Mouse (Mus musculus) T-helper 17 cell (primary cell): Measurements from ENCODE around the gene Rpl10.

Source experiments
- in situ Hi-C, 2 experiments: fragments of 300-600 bp; cut with MboI, MseI; formaldehyde crosslinking; loops; 1 replicate in 1 of 2; 2 replicates in 1 of 2; pipeline ENCODE4 v1.15.1; 2025; ENCODE audit warnings: high pct_unique_total_duplicates in 2 of 2

Rpl10 gene

GRCm38 (mm10) chrX:74277916-74278315, 7.3 kb downstream of the Rpl10 start:
- in situ Hi-C loops: no loop called here

DNA sequence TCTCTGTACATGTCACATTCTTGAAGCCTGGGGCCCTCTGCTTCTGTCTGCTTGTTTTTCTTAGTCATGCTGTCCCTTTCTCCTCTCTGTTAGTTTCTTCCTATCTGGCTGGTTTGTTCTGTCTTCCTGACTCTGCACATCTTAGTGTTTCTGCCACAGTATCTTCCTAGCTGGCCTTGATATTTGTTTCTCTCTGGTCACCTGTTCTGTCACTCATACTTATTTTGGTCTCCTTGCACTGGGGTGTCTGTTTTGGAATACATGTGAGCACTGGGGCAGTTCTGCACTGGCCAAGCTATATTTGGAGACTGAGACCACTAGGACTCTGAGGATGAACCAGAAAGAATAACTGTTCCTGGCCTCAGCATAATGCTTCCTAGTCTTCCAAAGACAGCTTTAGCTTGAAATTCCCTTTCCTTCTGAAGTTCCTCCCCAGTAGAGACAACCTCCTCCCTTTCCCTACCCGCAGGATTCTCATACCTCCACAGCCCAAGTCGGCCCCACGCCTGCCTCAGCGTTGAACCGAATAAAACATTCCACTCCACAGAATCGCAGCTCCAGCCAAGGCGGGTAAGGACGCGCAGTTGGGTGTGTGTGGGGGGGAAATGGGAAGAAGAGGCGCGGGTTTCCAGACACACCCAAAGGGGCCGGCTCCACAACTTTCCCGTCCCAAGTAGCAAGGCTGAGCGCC, 10.6 kb downstream of the Rpl10 start:
- in situ Hi-C loops: no loop called here

DNA sequence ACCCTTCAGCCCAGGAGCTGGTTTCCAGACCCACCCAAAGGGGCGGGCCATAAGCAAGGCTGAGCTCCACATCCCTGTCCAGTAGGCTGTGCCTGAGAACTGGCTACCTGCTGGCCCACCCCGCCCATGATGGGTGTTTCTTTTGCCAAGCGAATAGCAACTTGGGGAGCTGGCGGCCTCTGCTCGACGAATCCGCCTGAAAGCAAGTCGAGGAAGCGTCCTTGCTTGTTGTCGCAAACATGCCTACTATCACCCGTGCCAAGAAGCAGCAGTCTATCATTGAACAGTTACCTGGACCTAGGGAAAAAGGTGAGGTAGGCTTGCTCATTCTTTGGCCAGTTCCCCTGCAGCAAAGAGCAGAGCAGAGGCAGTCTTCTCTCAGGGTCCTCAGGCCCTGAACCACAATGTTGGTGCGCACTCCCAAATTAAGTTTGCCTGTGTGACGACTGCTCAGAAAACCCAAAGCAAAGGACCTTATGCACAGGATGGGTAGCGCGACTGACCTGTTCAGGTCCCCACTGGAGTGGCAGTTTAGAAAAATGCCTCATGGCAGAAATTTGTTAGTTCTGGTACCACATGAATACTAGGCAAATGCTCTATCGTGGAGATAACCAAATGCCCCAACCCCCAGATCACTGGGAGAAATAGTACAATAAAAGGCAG, 11.3 kb downstream of the Rpl10 start, which contains the start of the genes Taz and Dnase1l1:
Gene Taz (plus strand): TSS at position 181 of the 663 bp plus-strand sequence.
Gene Dnase1l1 (minus strand): TSS at position 606 of the 663 bp plus-strand sequence.
- in situ Hi-C loops: no loop called here

DNA sequence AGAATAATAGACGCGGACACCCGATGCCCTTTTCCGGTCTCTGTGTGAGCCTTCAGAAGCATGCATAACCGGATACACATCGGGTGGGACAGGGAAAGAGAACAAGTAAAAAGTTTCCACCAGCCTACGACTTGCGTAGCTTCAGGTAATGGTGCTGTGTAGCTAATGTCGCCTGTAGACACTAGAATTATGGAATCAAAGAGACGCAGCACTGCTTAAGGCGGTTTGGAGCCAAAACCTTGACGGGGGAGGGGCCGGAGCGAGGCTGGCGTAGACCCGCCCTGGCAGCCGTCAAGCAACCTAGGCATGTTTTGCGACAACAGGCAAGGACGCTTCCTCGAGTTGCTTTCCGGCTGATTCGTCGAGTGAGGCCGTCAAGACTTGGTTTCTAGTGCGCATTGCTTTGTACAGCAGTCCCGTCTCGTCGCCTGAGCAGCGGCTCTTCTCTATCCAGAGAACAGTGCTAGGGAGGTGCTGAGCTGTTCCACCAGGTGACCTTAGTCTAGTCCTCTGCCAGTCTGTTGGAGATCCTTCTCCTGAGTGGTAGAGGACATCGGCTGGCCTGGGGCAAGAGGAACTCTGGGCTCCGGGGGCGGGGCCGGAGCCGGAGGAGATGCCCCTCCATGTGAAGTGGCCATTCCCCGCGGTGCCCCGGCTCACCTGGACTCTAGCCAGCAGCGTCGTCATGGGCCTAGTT, 11.9 kb downstream of the Rpl10 start:
- in situ Hi-C loops: no loop called here

DNA sequence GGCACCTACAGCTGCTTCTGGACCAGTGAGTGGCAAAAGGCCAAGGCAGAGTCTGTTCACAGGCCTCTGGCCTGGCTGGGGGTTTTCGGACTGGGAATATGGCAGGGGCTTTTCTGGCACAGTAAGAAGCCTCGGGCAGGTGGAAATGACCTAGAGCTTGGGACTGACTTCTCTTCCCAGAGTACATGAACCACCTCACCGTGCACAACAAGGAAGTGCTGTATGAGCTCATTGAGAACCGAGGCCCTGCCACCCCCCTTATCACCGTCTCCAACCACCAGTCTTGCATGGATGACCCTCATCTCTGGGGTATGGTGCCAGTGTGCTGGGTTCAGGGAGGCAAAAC, 12.5 kb downstream of the Rpl10 start:
- in situ Hi-C loops: no loop called here

GRCm38 (mm10) chrX:74293431-74293830, 22.8 kb downstream of the Rpl10 start:
- in situ Hi-C loops: no loop called here

DNA sequence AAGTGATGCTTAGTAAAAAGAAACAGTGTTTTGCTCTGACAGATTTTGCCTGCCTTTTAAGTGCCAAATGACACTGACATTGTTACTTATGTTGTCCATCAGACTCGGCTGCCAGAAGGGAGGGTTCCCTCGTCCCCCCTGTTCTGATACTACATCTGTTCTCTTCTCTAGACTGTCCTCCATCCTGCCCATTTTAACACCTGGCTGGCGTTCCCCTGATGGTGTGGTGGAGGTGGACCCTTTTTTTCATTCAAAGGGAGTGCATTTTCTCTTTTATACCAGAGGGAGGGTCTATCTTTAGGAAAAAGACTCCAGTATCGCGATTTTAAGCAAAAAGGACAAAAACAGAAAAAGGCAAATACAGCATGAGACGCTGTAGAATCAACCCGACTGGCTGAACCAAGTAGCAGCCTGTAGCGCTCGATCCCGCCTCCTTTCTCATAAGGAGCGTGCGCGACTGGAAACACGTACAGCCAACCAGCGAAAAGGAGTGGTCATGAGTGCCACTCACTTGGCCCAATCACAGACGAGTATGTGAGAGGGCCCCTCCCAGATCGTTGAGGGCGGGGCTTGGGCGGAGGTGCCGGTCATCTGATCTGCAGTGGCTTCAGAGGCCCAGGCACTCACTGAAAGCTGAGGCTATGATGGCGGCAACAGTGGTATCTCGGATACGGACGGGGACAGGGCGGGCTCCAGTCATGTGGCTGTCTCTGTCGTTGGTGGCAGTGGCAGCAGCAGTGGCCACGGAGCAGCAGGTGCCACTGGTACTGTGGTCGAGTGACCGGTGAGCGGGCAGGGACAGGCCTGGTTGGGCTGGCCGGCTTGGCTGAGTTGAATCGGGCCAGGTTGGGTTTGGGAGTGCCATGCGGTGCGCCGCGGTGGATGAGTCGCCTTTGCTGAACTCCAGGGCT, 26.2 kb downstream of the Rpl10 start, which contains the start of gene Atp6ap1:
Gene Atp6ap1 (plus strand): TSS at position 560 of the 911 bp plus-strand sequence.
- in situ Hi-C loops: no loop called here

- in situ Hi-C loops: no loop called here
Measured at GRCm38 (mm10) chrX:74298348-74298747, 27.7 kb downstream of the Rpl10 start.

GRCm38 (mm10) chrX:74299721-74300120, 29.1 kb downstream of the Rpl10 start:
- in situ Hi-C loops: no loop called here

GRCm38 (mm10) chrX:74304867-74305700, 34.5 kb downstream of the Rpl10 start, which contains the start of gene Gdi1:
Gene Gdi1 (plus strand): TSS chrX:74304998.
- in situ Hi-C loops: no loop called here

DNA sequence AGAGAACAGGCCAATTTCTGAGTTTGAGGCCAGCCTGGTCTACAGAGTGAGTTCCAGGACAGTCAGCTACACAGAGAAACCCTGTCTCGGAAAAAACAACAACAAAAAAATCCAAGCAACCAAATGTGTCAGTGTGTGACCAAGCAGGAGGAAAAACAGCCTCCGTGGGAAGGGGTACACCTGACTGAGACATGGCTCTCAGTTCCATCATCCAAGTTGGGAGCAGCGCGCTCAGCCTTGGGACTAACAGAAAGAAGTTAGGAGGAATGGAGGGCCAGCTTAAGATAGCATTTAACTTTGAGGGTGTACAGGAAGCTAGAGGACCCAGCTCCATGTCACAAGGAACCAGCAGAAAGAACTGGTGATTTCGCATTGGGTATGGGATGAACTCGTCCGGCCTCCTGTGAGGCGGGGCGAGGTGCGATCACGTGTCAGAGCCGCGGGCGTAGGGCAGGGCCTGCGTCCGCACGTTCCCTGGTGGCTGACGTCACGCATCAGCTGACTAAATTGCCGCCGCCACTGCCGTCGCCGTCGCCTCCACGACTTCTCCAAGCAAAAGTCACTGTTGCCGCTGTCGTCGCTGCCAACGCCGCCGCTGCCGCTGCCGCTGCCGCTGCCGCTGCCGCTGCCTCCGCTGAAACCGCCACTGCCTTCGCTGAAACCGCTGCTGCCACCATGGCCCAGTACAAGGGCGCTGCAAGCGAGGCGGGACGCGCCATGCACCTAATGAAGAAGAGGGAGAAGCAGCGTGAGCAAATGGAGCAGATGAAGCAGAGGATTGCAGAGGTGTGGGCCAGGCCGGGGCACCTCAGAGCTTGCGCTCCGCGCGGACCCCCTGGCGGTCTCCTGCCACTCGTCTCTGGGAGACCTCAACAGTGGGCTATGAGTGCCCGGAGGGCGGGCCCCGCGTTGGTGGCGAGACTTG, 42.2 kb downstream of the Rpl10 start, which contains the start of gene Fam50a:
Gene Fam50a (plus strand): TSS at position 494 of the 925 bp plus-strand sequence.
- in situ Hi-C loops: no loop called here
